Mouse (Mus musculus) small intestine, adult 2 months (tissue): ENCODE data around the gene Gdpgp1. TPM values are rescaled to one million over a fixed set of nuclear protein-coding genes. Genes with fewer than 3 reads are reported as not detected.

Experiments
- H3K27ac ChIP-seq: fragments of 200-500 bp; 2 replicates; pipeline ENCODE4 v1.5.1; 2012; ENCODE audit warnings: low read depth, low read length, control low read depth, inconsistent platforms; ENCODE audit not compliant: insufficient read depth
- H3K27me3 ChIP-seq: fragments of 200-500 bp; 2 replicates; pipeline ENCODE4 v1.6.1; 2012; ENCODE audit warnings: mild to moderate bottlenecking, moderate library complexity, low read length, inconsistent platforms; ENCODE audit not compliant: control insufficient read depth, insufficient read depth
- H3K36me3 ChIP-seq: fragments of 200-500 bp; 2 replicates; pipeline ENCODE4 v1.6.1; 2012; ENCODE audit warnings: mild to moderate bottlenecking, low read length, control low read depth, inconsistent platforms; ENCODE audit not compliant: control insufficient read depth, insufficient read depth
- H3K4me1 ChIP-seq: fragments of 200-500 bp; 2 replicates; pipeline ENCODE4 v1.6.1; 2012; ENCODE audit warnings: low read length, inconsistent platforms, mixed read lengths; ENCODE audit not compliant: control insufficient read depth, insufficient read depth, insufficient read length
- H3K4me3 ChIP-seq: fragments of 200-500 bp; 2 replicates; pipeline ENCODE4 v1.5.1; 2012; ENCODE audit warnings: low read depth, mild to moderate bottlenecking, control low read depth, inconsistent platforms, low read length, moderate library complexity
- CTCF ChIP-seq: fragments of 200-500 bp; IDR thresholded peaks from 2 replicates; pipeline ENCODE4 v1.5.1; 2012; ENCODE audit warnings: low read depth, mild to moderate bottlenecking, control low read depth, inconsistent platforms, low read length, moderate library complexity, mixed read lengths; ENCODE audit not compliant: insufficient replicate concordance, insufficient read length; ENCODE audit errors: extremely low read depth
- POLR2A ChIP-seq: fragments of 200-500 bp; IDR thresholded peaks from 2 replicates; pipeline ENCODE4 v1.6.1; 2012; ENCODE audit warnings: low read depth, mild to moderate bottlenecking, control low read depth, inconsistent platforms, low read length, moderate library complexity
- WGBS: fragments of 180-500 bp; shearing (Covaris S2); methylation state at CpG from one replicate; pipeline ENCODE4 v1.1.7; 2018; 5-methylcytosine and 5-hydroxymethylcytosine counted together
- polyA plus RNA-seq: library from polyadenylated mRNA; depleted of rRNA; stranded (reverse); fragments of >200 nt; gene quantifications from 2 replicates; pipeline ENCODE4 v1.2.3, GENCODE M21; 2012

Gdpgp1 gene
- polyA plus RNA-seq, 1 experiment = 3.2 TPM

- TF ChIP-seq POLR2A = no peak
- TF ChIP-seq CTCF = no peak
- H3K27me3 ChIP-seq = no peaks in the 10 kb centered on the region
- 97% methylated on average over 1 of the region's 1 CpGs for WGBS
- no peak overlapping the region for H3K27ac ChIP-seq
- peaks cover 22% of the 10 kb centered on the region for H3K36me3 ChIP-seq
- H3K4me3 ChIP-seq = no peak overlapping the region
- peaks cover 9% of the 10 kb centered on the region; the same call in 1 of the 2 replicates for H3K4me1 ChIP-seq
Measured at GRCm38 (mm10) chr7:80267764-80268163, 35.1 kb downstream of the Gdpgp1 start.

GRCm38 (mm10) chr7:80268897-80269750, 36.5 kb downstream of the Gdpgp1 start, which contains the start of gene Vps33b:
Gene Vps33b (plus strand): TSS chr7:80269649.
- Histone ChIP-seq H3K4me1 (peaks cover 9% of the 10 kb centered on the region; the same call in 1 of the 2 replicates), H3K36me3 (peaks cover 19% of the 10 kb centered on the region), H3K27me3 (no peaks in the 10 kb centered on the region), H3K4me3 (peak within 1 kb of the TSS; percentile 74), H3K27ac (peak within 1 kb of the TSS; percentile 83)
- 2% methylated on average over 21 of the region's 21 CpGs for WGBS
- TF ChIP-seq CTCF = no peak
- TF ChIP-seq POLR2A = peak; percentile 60; the same call in 1 of the 2 replicates

GRCm38 (mm10) chr7:80269751-80270255, 37.1 kb downstream of the Gdpgp1 start:
- no peak for TF ChIP-seq POLR2A
- Histone ChIP-seq H3K27ac (peak overlapping the region; percentile 50), H3K27me3 (no peaks in the 10 kb centered on the region), H3K4me3 (peak overlapping the region; percentile 74), H3K4me1 (peaks cover 9% of the 10 kb centered on the region; the same call in 1 of the 2 replicates), H3K36me3 (peaks cover 19% of the 10 kb centered on the region)
- under 1% methylated on average over 23 of the region's 23 CpGs for WGBS

DNA sequence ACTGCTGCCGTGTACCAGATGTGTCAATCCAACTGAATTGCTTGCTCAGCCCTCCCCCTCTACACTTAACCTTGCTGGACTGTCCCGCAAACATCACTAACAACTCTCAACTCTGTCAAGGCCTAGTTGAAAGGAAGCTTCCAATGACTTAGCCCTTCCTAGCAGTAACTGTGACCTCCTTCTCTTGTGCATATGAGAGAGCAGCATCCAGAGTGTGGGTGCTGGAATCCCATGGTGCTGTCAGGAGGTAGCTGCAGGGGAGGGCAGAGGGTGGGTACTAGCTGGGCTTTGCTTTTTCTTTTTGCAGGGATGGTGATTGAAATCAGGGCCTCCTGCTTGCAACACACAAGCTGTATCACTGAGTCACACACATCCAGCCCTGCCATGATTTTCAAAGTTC, 40.8 kb downstream of the Gdpgp1 start:
- Histone ChIP-seq H3K4me1 (peaks cover 7% of the 10 kb centered on the region; the same call in 1 of the 2 replicates), H3K4me3 (no peak overlapping the region), H3K36me3 (peaks cover 24% of the 10 kb centered on the region), H3K27me3 (no peaks in the 10 kb centered on the region), H3K27ac (no peak overlapping the region)
- TF ChIP-seq POLR2A (no peak), CTCF (no peak)
- WGBS = 79% methylated on average over 2 of the region's 2 CpGs

DNA sequence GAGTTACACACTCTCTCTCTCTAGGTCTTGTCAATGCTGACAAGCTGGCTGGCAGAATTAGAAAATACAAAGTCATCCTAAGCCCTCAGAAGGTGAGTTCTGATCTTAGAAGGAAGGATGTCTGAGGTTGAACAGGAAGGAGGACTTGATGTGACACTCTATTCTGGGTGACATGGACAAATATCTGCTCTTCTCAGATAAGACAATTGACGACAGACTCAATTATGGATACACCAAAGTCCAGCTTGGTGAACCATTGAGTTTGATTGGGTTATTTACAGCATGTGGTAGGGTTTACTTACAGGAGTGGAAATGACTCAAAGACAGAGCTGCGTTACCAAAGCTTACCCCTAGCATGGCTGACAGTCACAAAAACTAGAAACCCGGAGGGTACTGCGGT, 43.7 kb downstream of the Gdpgp1 start:
- Histone ChIP-seq H3K4me1 (peaks cover under 1% of the 10 kb centered on the region; the same call in 1 of the 2 replicates), H3K27me3 (no peaks in the 10 kb centered on the region), H3K4me3 (no peak overlapping the region), H3K36me3 (peaks cover 41% of the 10 kb centered on the region), H3K27ac (peak overlapping the region; percentile 43; the same call in 1 of the 2 replicates)
- WGBS = 78% methylated on average over 4 of the region's 4 CpGs
- TF ChIP-seq CTCF = no peak
- TF ChIP-seq POLR2A = no peak

DNA sequence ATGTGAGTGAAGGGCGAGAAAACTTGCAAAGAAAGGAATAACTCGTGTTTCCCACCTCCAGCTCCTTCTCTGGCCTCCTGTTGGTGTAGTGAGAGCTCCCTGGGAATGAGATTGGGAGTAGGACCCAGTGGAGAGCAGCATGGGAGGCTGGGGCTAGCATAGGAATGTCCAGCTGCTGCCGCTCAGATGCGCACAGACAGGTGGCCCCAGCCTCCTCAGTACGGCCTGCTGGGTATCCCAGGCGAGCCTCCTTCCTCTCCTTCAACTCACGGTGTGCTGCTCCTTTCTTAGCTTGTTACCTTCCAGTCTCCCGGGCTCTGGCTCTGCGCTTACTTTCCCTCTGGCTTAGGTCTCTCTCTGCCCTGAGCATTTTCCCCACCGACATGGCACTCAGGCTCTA, 47.4 kb downstream of the Gdpgp1 start:
- H3K4me1 ChIP-seq = peaks cover 9% of the 10 kb centered on the region; the same call in 1 of the 2 replicates
- H3K27ac ChIP-seq = no peak overlapping the region
- TF ChIP-seq POLR2A (no peak), CTCF (no peak)
- no peak overlapping the region for H3K4me3 ChIP-seq
- WGBS = 93% methylated on average over 10 of the region's 10 CpGs
- no peaks in the 10 kb centered on the region for H3K27me3 ChIP-seq
- H3K36me3 ChIP-seq = peaks cover 46% of the 10 kb centered on the region

DNA sequence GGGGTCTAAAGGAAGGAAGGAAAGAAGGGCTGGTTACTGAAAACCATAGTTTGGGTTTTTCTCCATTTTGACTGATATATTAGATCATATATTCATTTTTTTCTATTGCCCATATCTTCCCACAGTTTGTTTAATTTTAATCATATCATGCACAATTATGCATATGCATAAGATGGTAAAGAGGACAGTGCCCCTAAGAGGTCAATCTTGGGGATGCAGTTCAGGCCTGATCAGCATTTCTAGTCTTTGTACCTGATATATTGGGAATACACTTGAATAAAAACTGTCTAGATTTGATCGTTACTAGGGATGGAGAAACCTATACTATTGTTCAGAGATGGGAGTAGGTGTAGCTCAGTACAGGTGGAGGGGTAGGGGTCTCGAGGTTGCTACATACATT, 48.3 kb downstream of the Gdpgp1 start:
- Histone ChIP-seq H3K27ac (no peak overlapping the region), H3K4me1 (peaks cover 9% of the 10 kb centered on the region; the same call in 1 of the 2 replicates), H3K36me3 (peaks cover 49% of the 10 kb centered on the region), H3K27me3 (no peaks in the 10 kb centered on the region), H3K4me3 (no peak overlapping the region)
- WGBS = 95% methylated on average over 2 of the region's 2 CpGs
- TF ChIP-seq CTCF (no peak), POLR2A (no peak)
